Mouse (Mus musculus) CH12.LX (cell line): Measurements from ENCODE around the gene Rbbp6. TPM values are rescaled to one million over a fixed set of nuclear protein-coding genes. Genes with fewer than 3 reads are reported as not detected.

Experiments
- DNase-seq: peaks from one replicate; pipeline ENCODE4 v3.0.0-alpha.2; 2013; ENCODE audit errors: extremely low read depth
- H3K27ac ChIP-seq: 2 replicates; pipeline ENCODE4 v1.5.1; 2012; ENCODE audit warnings: low read depth, mild to moderate bottlenecking, control low read depth, moderate library complexity; ENCODE audit not compliant: insufficient read depth
- H3K27me3 ChIP-seq: replicated peaks from 2 replicates; pipeline ENCODE3; 2012; ENCODE audit warnings: inconsistent platforms
- H3K36me3 ChIP-seq, 2 experiments: replicated peaks in 1 of 2; 2 replicates each; pipeline versions ENCODE3 to v1.6.1; 2012; ENCODE audit warnings: inconsistent platforms in 1 of 2, low read length in 1 of 2, mild to moderate bottlenecking in 1 of 2, mixed read lengths in 1 of 2, moderate library complexity in 1 of 2; ENCODE audit not compliant: control insufficient read depth in 1 of 2, insufficient read depth in 1 of 2
- H3K4me1 ChIP-seq, 2 experiments: 2 replicates each; pipeline ENCODE4 v1.6.1; 2012; ENCODE audit warnings: inconsistent platforms in 1 of 2, moderate library complexity in 1 of 2; ENCODE audit not compliant: insufficient read depth in 2 of 2, control insufficient read depth in 1 of 2
- H3K4me2 ChIP-seq: 2 replicates; pipeline ENCODE4 v1.6.1; 2012; ENCODE audit warnings: low read depth, mild to moderate bottlenecking, control low read depth; ENCODE audit not compliant: poor library complexity, insufficient read depth, severe bottlenecking
- H3K4me3 ChIP-seq, 3 experiments: fragments of 150-350 bp in 1 of 3; sonication (generic) in 1 of 3; replicated peaks in 1 of 3; 2 replicates each; pipeline versions ENCODE3 to v1.5.1; 2011 to 2012; ENCODE audit warnings: low read depth in 2 of 3, low read length in 2 of 3, mild to moderate bottlenecking in 2 of 3, moderate library complexity in 2 of 3, control low read depth in 1 of 3, improper control_type of control experiment in 1 of 3, inconsistent platforms in 1 of 3, mixed read lengths in 1 of 3; ENCODE audit not compliant: poor library complexity in 1 of 3
- H3K79me2 ChIP-seq: replicated peaks from 2 replicates; pipeline ENCODE4 v1.6.1; 2012; ENCODE audit warnings: mild to moderate bottlenecking, moderate library complexity; ENCODE audit not compliant: control insufficient read depth, poor library complexity, insufficient read depth, severe bottlenecking; ENCODE audit errors: extremely low read depth
- H3K9ac ChIP-seq: 2 replicates; pipeline ENCODE4 v1.6.1; 2012; ENCODE audit warnings: low read depth, mild to moderate bottlenecking, control low read depth, moderate library complexity; ENCODE audit not compliant: insufficient read depth
- H3K9me3 ChIP-seq: replicated peaks from 2 replicates; pipeline ENCODE3; 2012; ENCODE audit warnings: low read length, inconsistent platforms, mixed read lengths
- CHD1 ChIP-seq: IDR thresholded peaks from 2 replicates; pipeline ENCODE4 v1.6.1; 2012; ENCODE audit warnings: low read depth, low read length, improper control_type of control experiment, inconsistent platforms
- E2F4 ChIP-seq: IDR thresholded peaks from 2 replicates; pipeline ENCODE4 v1.6.1; 2011; ENCODE audit warnings: low read depth, low read length, improper control_type of control experiment; ENCODE audit not compliant: insufficient replicate concordance
- ELF1 ChIP-seq: IDR thresholded peaks from 2 replicates; pipeline ENCODE4 v1.6.1; 2014; ENCODE audit warnings: low read depth, mild to moderate bottlenecking, inconsistent platforms, low read length, improper control_type of control experiment
- EP300 ChIP-seq: IDR thresholded peaks from 2 replicates; pipeline ENCODE4 v1.6.1; 2011; ENCODE audit warnings: low read length, improper control_type of control experiment
- GABPA ChIP-seq: IDR thresholded peaks from 2 replicates; pipeline ENCODE4 v1.6.1; 2012; ENCODE audit warnings: low read depth, low read length, improper control_type of control experiment, inconsistent platforms; ENCODE audit not compliant: insufficient replicate concordance
- HCFC1 ChIP-seq: IDR thresholded peaks from 2 replicates; pipeline ENCODE4 v1.6.1; 2012; ENCODE audit warnings: low read depth, mild to moderate bottlenecking, inconsistent platforms, low read length, improper control_type of control experiment
- IRF4 ChIP-seq: IDR thresholded peaks from 2 replicates; pipeline ENCODE4 v1.6.1; 2014; ENCODE audit warnings: low read depth, mild to moderate bottlenecking, inconsistent platforms, low read length, improper control_type of control experiment
- JUN ChIP-seq: IDR thresholded peaks from 2 replicates; pipeline ENCODE4 v1.6.1; 2011; ENCODE audit warnings: low read depth, mild to moderate bottlenecking, low read length, improper control_type of control experiment, moderate library complexity; ENCODE audit not compliant: insufficient read depth
- JUND ChIP-seq: conservative IDR thresholded peaks from 2 replicates; pipeline ENCODE4 v1.6.1; 2011; ENCODE audit warnings: low read depth, low read length, improper control_type of control experiment
- KAT2A ChIP-seq: IDR thresholded peaks from 2 replicates; pipeline ENCODE4 v1.6.1; 2012; ENCODE audit warnings: low read length, improper control_type of control experiment, inconsistent platforms; ENCODE audit not compliant: insufficient replicate concordance
- MAFK ChIP-seq: IDR thresholded peaks from 2 replicates; pipeline ENCODE4 v1.6.1; 2011; ENCODE audit warnings: low read length, improper control_type of control experiment; ENCODE audit not compliant: insufficient replicate concordance
- MAZ ChIP-seq: IDR thresholded peaks from 2 replicates; pipeline ENCODE4 v1.6.1; 2012; ENCODE audit warnings: low read depth, mild to moderate bottlenecking, inconsistent platforms, low read length, improper control_type of control experiment, moderate library complexity
- MEF2A ChIP-seq: IDR thresholded peaks from 2 replicates; pipeline ENCODE4 v1.6.1; 2014; ENCODE audit warnings: low read depth, mild to moderate bottlenecking, inconsistent platforms, low read length, improper control_type of control experiment, borderline replicate concordance
- MYC ChIP-seq: IDR thresholded peaks from 2 replicates; pipeline ENCODE4 v1.6.1; 2011; ENCODE audit warnings: low read depth, mild to moderate bottlenecking, improper control_type of control experiment, low read length
- NELFE ChIP-seq: IDR thresholded peaks from 2 replicates; pipeline ENCODE4 v1.6.1; 2011; ENCODE audit warnings: low read depth, low read length, improper control_type of control experiment
- NRF1 ChIP-seq: IDR thresholded peaks from 2 replicates; pipeline ENCODE4 v1.6.1; 2014; ENCODE audit warnings: low read depth, mild to moderate bottlenecking, inconsistent platforms, low read length, improper control_type of control experiment, moderate library complexity
- PAX5 ChIP-seq: IDR thresholded peaks from 2 replicates; pipeline ENCODE4 v1.6.1; 2012; ENCODE audit warnings: low read length, inconsistent platforms, mixed read lengths
- POLR2A ChIP-seq: IDR thresholded peaks from 2 replicates; pipeline ENCODE4 v1.6.1; 2011; ENCODE audit warnings: low read depth, mild to moderate bottlenecking, improper control_type of control experiment, low read length
- RCOR1 ChIP-seq: conservative IDR thresholded peaks from 2 replicates; pipeline ENCODE4 v1.6.1; 2012; ENCODE audit warnings: low read depth, mild to moderate bottlenecking, inconsistent platforms, low read length, improper control_type of control experiment
- SIN3A ChIP-seq: IDR thresholded peaks from 2 replicates; pipeline ENCODE4 v1.6.1; 2012; ENCODE audit warnings: low read length, improper control_type of control experiment, inconsistent platforms
- TCF12 ChIP-seq: IDR thresholded peaks from 2 replicates; pipeline ENCODE4 v1.6.1; 2014; ENCODE audit warnings: low read depth, mild to moderate bottlenecking, inconsistent platforms, low read length, improper control_type of control experiment
- UBTF ChIP-seq: IDR thresholded peaks from 2 replicates; pipeline ENCODE4 v1.6.1; 2012; ENCODE audit warnings: low read depth, mild to moderate bottlenecking, inconsistent platforms, low read length, improper control_type of control experiment, moderate library complexity
- USF2 ChIP-seq: conservative IDR thresholded peaks from 2 replicates; pipeline ENCODE4 v1.6.1; 2011; ENCODE audit warnings: low read depth, low read length, improper control_type of control experiment
- ZC3H11A ChIP-seq: IDR thresholded peaks from 2 replicates; pipeline ENCODE4 v1.6.1; 2012; ENCODE audit warnings: low read depth, mild to moderate bottlenecking, inconsistent platforms, low read length, improper control_type of control experiment
- ZKSCAN1 ChIP-seq: IDR thresholded peaks from 2 replicates; pipeline ENCODE4 v1.6.1; 2012; ENCODE audit warnings: low read depth, inconsistent platforms, low read length, improper control_type of control experiment, borderline replicate concordance
- ZNF384 ChIP-seq: IDR thresholded peaks from 2 replicates; pipeline ENCODE4 v1.6.1; 2012; ENCODE audit warnings: low read depth, low read length, improper control_type of control experiment, inconsistent platforms
- dilution Hi-C: fragments of 300-500 bp; cut with MboI; formaldehyde crosslinking; loops from 2 replicates; pipeline ENCODE4 v1.14.3; 2020; ENCODE audit warnings: low sequenced_read_pairs; ENCODE audit not compliant: extremely low pct_unique_long_range_greater_than_20kb, extremely low pct_ligation_motif_present
- in situ Hi-C: fragments of 300-500 bp; cut with MboI; formaldehyde crosslinking; loops from 3 replicates; pipeline ENCODE4 v1.14.3; 2019; ENCODE audit warnings: low sequenced_read_pairs, low pct_ligation_motif_present, low pct_unique_long_range_greater_than_20kb, mixed read lengths
- polyA plus RNA-seq: library from polyadenylated mRNA; unstranded; fragments of >175 nt; gene quantifications from 2 replicates; pipeline ENCODE4 v1.2.1, GENCODE M21; 2012; ENCODE audit warnings: low read depth; ENCODE audit not compliant: insufficient read length
- total RNA-seq, 2 experiments: library from RNA; depleted of rRNA; stranded (reverse); fragments of 300-350 nt in 1 of 2; fragments of >200 nt in 1 of 2; gene quantifications; 2 replicates each; pipeline ENCODE4 v1.2.3; 2012 to 2014

Rbbp6 gene
- total and polyA plus RNA-seq, 3 experiments = 17.8 to 93.0 (median 22.9) TPM

DNA sequence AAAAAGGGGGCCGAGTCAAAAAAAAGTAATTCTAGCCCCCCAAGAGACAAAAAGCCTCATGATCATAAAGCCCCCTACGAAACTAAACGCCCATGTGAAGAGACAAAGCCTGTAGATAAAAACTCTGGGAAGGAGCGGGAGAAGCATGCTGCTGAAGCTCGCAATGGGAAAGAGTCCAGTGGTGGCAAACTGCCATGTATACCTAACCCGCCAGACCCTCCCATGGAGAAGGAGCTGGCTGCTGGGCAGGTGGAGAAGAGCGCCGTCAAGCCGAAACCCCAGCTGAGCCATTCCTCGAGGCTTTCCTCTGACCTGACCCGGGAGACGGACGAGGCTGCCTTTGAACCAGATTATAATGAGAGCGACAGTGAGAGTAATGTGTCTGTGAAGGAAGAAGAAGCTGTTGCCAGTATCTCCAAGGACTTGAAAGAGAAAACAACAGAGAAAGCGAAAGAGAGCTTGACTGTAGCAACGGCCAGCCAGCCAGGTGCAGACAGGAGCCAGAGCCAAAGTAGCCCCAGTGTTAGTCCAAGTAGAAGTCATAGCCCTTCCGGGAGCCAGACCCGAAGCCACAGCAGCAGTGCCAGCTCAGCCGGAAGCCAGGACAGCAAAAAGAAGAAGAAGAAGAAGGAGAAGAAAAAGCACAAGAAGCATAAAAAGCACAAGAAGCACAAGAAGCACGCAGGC, 36.0 kb downstream of the Rbbp6 start:
- Histone ChIP-seq H3K4me2 (no peak overlapping the region), H3K27me3 (no peaks in the 10 kb centered on the region), H3K4me1 (no peaks in the 10 kb centered on the region), H3K9me3 (no peaks in the 10 kb centered on the region), H3K4me3 (no peak overlapping the region), H3K9ac (no peak overlapping the region), H3K27ac (no peak overlapping the region), H3K79me2 (no peaks in the 10 kb centered on the region), H3K36me3 (peaks cover 56 to 82% of the 10 kb centered on the region in 2 experiments)
- no peak for DNase-seq
- in situ Hi-C loops (loop anchor here (25.0 kb wide), 1 partner anchor 186 kb away; no protein-coding TSS in a partner anchor), dilution Hi-C loops (no loop called here)
- TF ChIP-seq CHD1 (no peak), JUN (no peak), POLR2A (no peak), IRF4 (no peak), ELF1 (no peak), KAT2A (no peak), HCFC1 (no peak), GABPA (no peak), ZNF384 (no peak), PAX5 (no peak), MEF2A (no peak), MAZ (no peak), E2F4 (no peak), TCF12 (no peak), NRF1 (no peak), MAFK (no peak), ZC3H11A (no peak), RCOR1 (no peak)

- no peak overlapping the region for H3K27ac ChIP-seq
- peaks cover 51 to 76% of the 10 kb centered on the region in 2 experiments for H3K36me3 ChIP-seq
- no peak for TF ChIP-seq NRF1
- TF ChIP-seq EP300 = no peak
- no peak for TF ChIP-seq ELF1
- TF ChIP-seq UBTF = no peak
- no peak for TF ChIP-seq SIN3A
- TF ChIP-seq ZKSCAN1 = no peak
- TF ChIP-seq NELFE = no peak
- TF ChIP-seq USF2 = no peak
- TF ChIP-seq KAT2A = no peak
- TF ChIP-seq POLR2A = no peak
- no peak for TF ChIP-seq MYC
- TF ChIP-seq MEF2A = no peak
- TF ChIP-seq JUND = no peak
- TF ChIP-seq MAZ = no peak
- no peak for TF ChIP-seq PAX5
- no peak for TF ChIP-seq JUN
- H3K9me3 ChIP-seq = no peaks in the 10 kb centered on the region
- H3K27me3 ChIP-seq = no peaks in the 10 kb centered on the region
- H3K9ac ChIP-seq = no peak overlapping the region
- H3K4me3 ChIP-seq = no peak overlapping the region
- H3K4me2 ChIP-seq = no peak overlapping the region
- H3K4me1 ChIP-seq = no peaks in the 10 kb centered on the region
- no peak for DNase-seq
- dilution Hi-C loops (no loop called here), in situ Hi-C loops (loop anchor here (25.0 kb wide), 1 partner anchor 185 kb away; no protein-coding TSS in a partner anchor)
- H3K79me2 ChIP-seq = no peaks in the 10 kb centered on the region
Measured at GRCm38 (mm10) chr7:123002028-123002410, 36.5 kb downstream of the Rbbp6 start.
